Mouse (Mus musculus) limb, embryonic 11.5 days (tissue): Measurements from ENCODE around the gene Setd1b. TPM values are rescaled to one million over a fixed set of nuclear protein-coding genes. Genes with fewer than 3 reads are reported as not detected.
"Not testable (repeated sequence)": the region's sequence is repeated elsewhere in the genome, so short reads cannot be mapped to it uniquely, and the experiment has no call there.

ENCODE experiments used
- ATAC-seq: fragments of 200-750 bp; cut with Nextera tagmentation; 2 replicates; pipeline ENCODE4 v1.8.0; 2017; ENCODE audit warnings: low read depth; ENCODE audit not compliant: insufficient number of reproducible peaks, low FRiP score, low TSS enrichment
- DNase-seq: peaks from one replicate; pipeline ENCODE4 v3.0.0-alpha.2; 2015; ENCODE audit warnings: low spot score
- H3K27ac ChIP-seq: fragments of 300-500 bp; sonication (generic); replicated peaks from 2 replicates; pipeline ENCODE4 v1.5.1; 2014; ENCODE audit warnings: low read depth, mild to moderate bottlenecking, low read length
- H3K27me3 ChIP-seq: fragments of 300-500 bp; sonication (generic); 2 replicates; pipeline ENCODE4 v1.6.1; 2014; ENCODE audit warnings: mild to moderate bottlenecking, low read length, mixed read lengths; ENCODE audit not compliant: control insufficient read depth, insufficient read depth
- H3K36me3 ChIP-seq: fragments of 300-500 bp; sonication (generic); 2 replicates; pipeline ENCODE4 v1.6.1; 2014; ENCODE audit warnings: mild to moderate bottlenecking, low read length, moderate library complexity, mixed read lengths; ENCODE audit not compliant: control insufficient read depth, insufficient read depth
- H3K4me1 ChIP-seq: fragments of 300-500 bp; sonication (generic); 2 replicates; pipeline ENCODE4 v1.6.1; 2014; ENCODE audit warnings: low read length, mixed read lengths; ENCODE audit not compliant: control insufficient read depth, insufficient read depth
- H3K4me2 ChIP-seq: fragments of 300-500 bp; sonication (generic); 2 replicates; pipeline ENCODE4 v1.6.1; 2014; ENCODE audit warnings: low read depth, mild to moderate bottlenecking, moderate library complexity; ENCODE audit not compliant: severe bottlenecking
- H3K4me3 ChIP-seq: fragments of 300-500 bp; sonication (generic); 2 replicates; pipeline ENCODE4 v1.5.1; 2014; ENCODE audit warnings: low read depth, low read length
- H3K9ac ChIP-seq: fragments of 300-500 bp; sonication (generic); 2 replicates; pipeline ENCODE4 v1.6.1; 2014; ENCODE audit warnings: mild to moderate bottlenecking, low read length
- H3K9me3 ChIP-seq: fragments of 300-500 bp; sonication (generic); 2 replicates; pipeline ENCODE4 v1.6.1; 2016; ENCODE audit warnings: low read length; ENCODE audit not compliant: control insufficient read depth
- WGBS: fragments of 180-500 bp; shearing (Covaris S2); extraction: QIAGEN DNeasy Blood & Tissue Kit; methylation state at CpG from one replicate; pipeline ENCODE4 v1.1.7; 2014; 5-methylcytosine and 5-hydroxymethylcytosine counted together
- polyA plus RNA-seq: library from polyadenylated mRNA; unstranded; fragments of >200 nt; fragmentation: Nextera tagmentation; extraction: Ambion mirVana; gene quantifications from 2 replicates; pipeline ENCODE4 v1.2.1, GENCODE M21; 2014

The Setd1b gene
- polyA plus RNA-seq, 1 experiment from 2014 or later, result 12.0 TPM

DNA sequence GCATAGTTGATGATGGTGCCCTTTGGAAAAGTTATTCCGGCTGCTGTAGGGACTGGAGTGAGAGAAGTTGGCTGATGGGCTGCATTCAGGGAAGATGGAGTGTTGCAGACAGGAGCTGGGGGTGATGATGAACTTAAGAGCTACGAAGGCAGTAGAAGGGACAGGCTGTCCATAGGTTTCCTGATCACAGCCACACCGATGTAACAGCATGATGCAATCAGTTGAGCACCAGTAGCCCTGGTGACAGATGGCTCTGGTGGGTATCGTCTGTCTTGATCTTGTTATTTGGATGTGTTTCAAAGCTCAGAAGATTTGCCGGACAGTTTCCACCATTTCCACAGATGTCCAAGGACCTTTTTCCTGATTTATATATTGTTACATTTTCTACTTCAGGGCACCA, 60.0 kb downstream of the Setd1b start:
- H3K4me2 ChIP-seq, result no peak overlapping the region
- no peaks in the 10 kb centered on the region for H3K4me1 ChIP-seq
- H3K27me3 ChIP-seq, result no peaks in the 10 kb centered on the region
- no peaks in the 10 kb centered on the region for H3K36me3 ChIP-seq
- H3K27ac ChIP-seq, result no peak overlapping the region
- DNase-seq, result no peak
- WGBS, result 93% methylated on average over 5 of the region's 5 CpGs
- H3K4me3 ChIP-seq, result no peak overlapping the region
- ATAC-seq, result no peak
- no peak overlapping the region for H3K9ac ChIP-seq
- H3K9me3 ChIP-seq, result no peaks in the 10 kb centered on the region

DNA sequence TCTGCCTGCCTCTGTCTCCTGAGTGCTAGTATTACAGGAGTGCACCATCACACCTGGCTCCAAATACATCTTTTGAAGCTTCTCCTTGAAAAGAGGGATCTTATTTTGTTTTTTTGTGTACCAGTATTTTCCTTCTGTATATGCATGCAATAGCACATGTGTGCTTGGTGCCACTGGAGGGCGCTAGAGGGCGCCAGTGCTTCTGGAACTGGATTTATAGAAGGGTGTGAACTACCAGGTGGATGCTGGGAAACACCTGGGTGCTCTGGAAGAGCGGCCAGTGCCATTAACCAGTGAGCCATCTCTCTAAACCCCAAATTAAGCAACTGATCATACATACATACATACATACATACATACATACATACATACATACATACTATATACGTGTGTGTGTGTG, 60.8 kb downstream of the Setd1b start:
- 38% methylated on average over 4 of the region's 4 CpGs for WGBS

DNA sequence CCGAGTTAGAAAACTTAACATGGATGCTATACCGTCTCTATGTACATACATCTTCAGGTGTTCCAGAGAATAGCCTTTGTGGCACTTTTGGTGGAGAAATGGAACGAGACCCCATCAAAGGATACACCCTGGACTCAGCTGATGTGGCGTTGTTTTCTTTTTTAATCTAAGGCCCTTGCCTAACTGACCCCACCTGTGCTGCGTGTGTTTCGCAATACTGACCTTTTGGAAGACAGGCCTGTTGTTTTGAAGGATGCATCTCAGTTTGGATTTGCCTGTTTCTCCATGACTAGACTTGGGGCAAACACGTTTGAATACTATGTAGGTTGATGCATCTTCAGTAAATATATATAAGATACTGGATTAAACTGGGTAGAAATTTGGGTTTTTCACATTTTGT, 61.6 kb downstream of the Setd1b start:
- H3K4me3 ChIP-seq, H3K27me3 ChIP-seq, H3K4me2 ChIP-seq, H3K27ac ChIP-seq, DNase-seq, H3K9me3 ChIP-seq, H3K4me1 ChIP-seq, ATAC-seq, H3K36me3 ChIP-seq, H3K9ac ChIP-seq: not testable (repeated sequence)
- 87% methylated on average over 7 of the region's 7 CpGs for WGBS

More for the DNA sequence above, 60.8 kb downstream of the Setd1b start:
- H3K27me3 ChIP-seq, DNase-seq, H3K36me3 ChIP-seq, H3K27ac ChIP-seq, H3K9ac ChIP-seq, H3K9me3 ChIP-seq, H3K4me3 ChIP-seq, ATAC-seq, H3K4me1 ChIP-seq, H3K4me2 ChIP-seq: not testable (repeated sequence)

Other genes starting within 250 kb of the Setd1b start
- gene Kdm2b, start 152.4 kb upstream of the Setd1b start, polyA plus RNA-seq, result 67.2 and 79.4 TPM in 2 replicates
- gene Orai1, start 127.1 kb upstream of the Setd1b start, polyA plus RNA-seq, result 10.0 and 10.3 TPM in 2 replicates
- 0.64 TPM in 1 of 2 replicates, not detected in the other for gene Morn3, start 95.2 kb upstream of the Setd1b start, polyA plus RNA-seq
- 9.3 and 11.3 TPM in 2 replicates for gene Tmem120b, start 73.8 kb upstream of the Setd1b start, polyA plus RNA-seq
- gene Rhof, start 9.5 kb upstream of the Setd1b start, polyA plus RNA-seq, result 2.9 and 3.6 TPM in 2 replicates
- gene Psmd9, start 27.2 kb downstream of the Setd1b start, polyA plus RNA-seq, result 82.6 and 85.8 TPM in 2 replicates
- gene Hpd, start 40.5 kb downstream of the Setd1b start, polyA plus RNA-seq, result not detected in 2 replicates
- gene Wdr66, start 109.9 kb downstream of the Setd1b start, polyA plus RNA-seq, result 0.13 and 0.28 TPM in 2 replicates
- gene Bcl7a, start 201.6 kb downstream of the Setd1b start, polyA plus RNA-seq, result 44.4 and 45.2 TPM in 2 replicates